Mouse (Mus musculus) midbrain, embryonic 14.5 days (tissue): ENCODE measurements at regions not wholly inside any gene's neighbourhood (a gene's known extent, or its start where the extent isn't known, plus 50 kb on each side); places are given as distances from the start of the nearest gene placed in this dataset.

Experiments used
- ATAC-seq: fragments of 200-750 bp; cut with Nextera tagmentation; 2 replicates; pipeline ENCODE4 v1.8.0; 2017; ENCODE audit warnings: moderate number of reproducible peaks, moderate library complexity; ENCODE audit not compliant: low FRiP score, low TSS enrichment
- DNase-seq: peaks from one replicate; pipeline ENCODE4 v3.0.0-alpha.2; 2015
- H3K27ac ChIP-seq: fragments of 300-500 bp; sonication (generic); replicated peaks from 2 replicates; pipeline ENCODE4 v1.5.1; 2014; ENCODE audit warnings: mild to moderate bottlenecking, low read depth, low read length, moderate library complexity
- H3K27me3 ChIP-seq: fragments of 300-500 bp; sonication (generic); 2 replicates; pipeline ENCODE4 v1.6.1; 2014; ENCODE audit warnings: low read length, control low read depth, mixed read lengths; ENCODE audit not compliant: control insufficient read depth, insufficient read depth
- H3K36me3 ChIP-seq: fragments of 300-500 bp; sonication (generic); 2 replicates; pipeline ENCODE4 v1.6.1; 2014; ENCODE audit warnings: low read length, control low read depth; ENCODE audit not compliant: control insufficient read depth, insufficient read depth
- H3K4me1 ChIP-seq: fragments of 300-500 bp; sonication (generic); 2 replicates; pipeline ENCODE4 v1.6.1; 2014; ENCODE audit warnings: mild to moderate bottlenecking, antibody characterized with exemption, low read length, control low read depth; ENCODE audit not compliant: control insufficient read depth, insufficient read depth
- H3K4me2 ChIP-seq: fragments of 300-500 bp; sonication (generic); 2 replicates; pipeline ENCODE4 v1.6.1; 2014; ENCODE audit warnings: mild to moderate bottlenecking, low read length, moderate library complexity
- H3K4me3 ChIP-seq: fragments of 300-500 bp; sonication (generic); replicated peaks from 2 replicates; pipeline ENCODE4 v1.5.1; 2014; ENCODE audit warnings: low read depth, low read length
- H3K9ac ChIP-seq: fragments of 300-500 bp; sonication (generic); replicated peaks from 2 replicates; pipeline ENCODE4 v1.6.1; 2014; ENCODE audit warnings: mild to moderate bottlenecking, low read length, moderate library complexity
- H3K9me3 ChIP-seq: fragments of 300-500 bp; sonication (generic); 2 replicates; pipeline ENCODE4 v1.6.1; 2016; ENCODE audit warnings: low read length, control low read depth, mixed read lengths; ENCODE audit not compliant: control insufficient read depth
- WGBS: fragments of 180-500 bp; shearing (Covaris S2); extraction: QIAGEN DNeasy Blood & Tissue Kit; methylation state at CpG from one replicate; pipeline ENCODE4 v1.1.7; 2014; 5-methylcytosine and 5-hydroxymethylcytosine counted together

- WGBS, result 96% methylated on average over 14 of the region's 14 CpGs
- Histone ChIP-seq H3K36me3 (no peaks in the 10 kb centered on the region), H3K4me3 (no peak overlapping the region), H3K27me3 (no peaks in the 10 kb centered on the region), H3K9ac (no peak overlapping the region), H3K4me1 (peaks cover 15% of the 10 kb centered on the region), H3K4me2 (no peak overlapping the region), H3K9me3 (no peaks in the 10 kb centered on the region), H3K27ac (no peak overlapping the region)
- ATAC-seq (no peak), DNase-seq (no peak)
Measured at GRCm38 (mm10) chr6:144940871-144941380, 135.1 kb downstream of the Bcat1 start.

DNA sequence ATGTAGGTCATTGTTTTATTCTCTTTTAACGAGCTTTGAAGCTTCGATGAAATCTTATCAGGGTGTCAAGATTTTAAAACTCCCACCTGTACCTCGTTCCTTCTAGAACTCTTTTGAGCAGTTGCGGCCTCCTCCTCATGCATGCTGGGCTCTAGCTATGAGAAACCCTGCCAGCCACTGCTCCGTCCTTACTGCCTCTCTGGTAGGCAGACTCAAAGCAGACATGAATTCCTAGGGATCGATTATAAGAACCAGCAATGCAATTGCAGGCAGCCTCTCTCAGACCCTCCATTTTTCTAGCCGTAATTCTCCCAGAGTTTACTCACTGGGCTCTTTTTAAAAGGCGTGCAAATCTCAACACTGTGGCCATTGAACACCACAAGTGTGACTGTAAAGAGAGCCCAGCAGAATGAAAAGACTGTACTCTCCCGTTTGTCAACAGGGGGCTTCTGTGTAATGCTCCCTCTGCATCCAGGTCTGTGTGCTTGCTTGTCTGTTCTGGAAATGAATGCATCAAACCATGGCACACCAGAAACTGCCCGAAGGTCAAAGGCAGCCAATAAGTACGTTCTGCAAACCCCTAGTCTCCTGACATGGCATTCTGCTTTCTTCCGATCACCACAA, 137.3 kb downstream of the Bcat1 start:
- Histone ChIP-seq H3K27me3 (no peaks in the 10 kb centered on the region), H3K27ac (no peak overlapping the region), H3K4me1 (no peaks in the 10 kb centered on the region), H3K4me3 (no peak overlapping the region), H3K9ac (no peak overlapping the region), H3K36me3 (no peaks in the 10 kb centered on the region), H3K9me3 (no peaks in the 10 kb centered on the region), H3K4me2 (no peak overlapping the region)
- WGBS, result 68% methylated on average over 12 of the region's 12 CpGs
- DNase-seq (peak; percentile 23), ATAC-seq (no peak)

GRCm38 (mm10) chr6:144937211-144937610, 138.8 kb downstream of the Bcat1 start:
- no peaks in the 10 kb centered on the region for H3K36me3 ChIP-seq
- H3K4me2 ChIP-seq, result no peak overlapping the region
- H3K9me3 ChIP-seq, result no peaks in the 10 kb centered on the region
- H3K4me3 ChIP-seq, result no peak overlapping the region
- H3K27me3 ChIP-seq, result no peaks in the 10 kb centered on the region
- WGBS, result 50% methylated on average over 7 of the region's 7 CpGs
- DNase-seq (no peak), ATAC-seq (no peak)
- H3K27ac ChIP-seq, result no peak overlapping the region
- no peaks in the 10 kb centered on the region for H3K4me1 ChIP-seq
- H3K9ac ChIP-seq, result no peak overlapping the region

DNA sequence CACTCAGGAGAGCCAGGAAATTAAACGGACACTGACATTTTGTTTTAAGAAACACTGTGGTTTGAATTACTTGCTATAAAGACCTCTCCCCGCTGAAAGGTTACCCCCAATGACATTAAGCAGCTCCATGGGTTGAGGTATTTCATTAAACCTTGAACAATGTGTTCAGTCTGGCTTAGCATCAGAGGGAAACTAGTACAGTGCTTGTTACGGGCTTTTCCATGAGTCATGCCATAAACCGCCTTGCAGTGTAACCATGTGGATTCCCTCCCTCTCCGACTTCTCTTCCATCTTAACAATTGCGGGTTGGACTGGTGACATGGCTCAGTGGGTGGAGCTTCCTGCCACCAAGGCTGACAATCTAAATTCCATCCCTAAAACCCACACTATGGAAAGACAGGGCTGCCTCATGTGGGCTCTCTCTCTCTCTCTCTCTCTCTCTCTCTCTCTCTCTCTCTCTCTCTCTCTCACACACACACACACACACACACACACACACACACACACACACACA, 142.2 kb downstream of the Bcat1 start:
- WGBS, result 79% methylated on average over 6 of the region's 6 CpGs
- DNase-seq, result no peak

DNA sequence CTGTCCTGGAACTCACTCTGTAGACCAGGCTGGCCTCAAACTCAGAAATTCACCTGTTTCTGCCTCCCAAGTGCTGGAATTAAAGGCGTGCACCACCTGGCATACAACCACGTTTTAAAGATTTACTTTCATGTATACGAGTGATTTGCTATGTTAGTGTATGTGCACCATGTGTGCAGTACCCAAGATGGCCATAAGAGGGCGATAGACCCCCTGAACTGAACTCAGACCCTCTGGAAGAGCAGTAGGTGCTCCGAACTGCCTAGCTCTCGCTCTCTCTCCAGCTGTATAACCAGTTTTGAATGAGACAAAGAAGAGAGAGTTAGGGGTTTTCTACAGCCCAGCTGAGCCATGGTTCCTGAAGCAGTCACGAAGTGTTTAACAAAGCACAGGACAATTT, 143.6 kb downstream of the Bcat1 start:
- no peak overlapping the region for H3K4me2 ChIP-seq
- H3K9ac ChIP-seq, result no peak overlapping the region
- ATAC-seq, result no peak
- H3K36me3 ChIP-seq, result no peaks in the 10 kb centered on the region
- no peaks in the 10 kb centered on the region for H3K27me3 ChIP-seq
- no peaks in the 10 kb centered on the region; the same call in 1 of the 2 replicates for H3K4me1 ChIP-seq
- WGBS, result 86% methylated on average over 7 of the region's 7 CpGs
- H3K9me3 ChIP-seq, result no peaks in the 10 kb centered on the region
- DNase-seq, result no peak
- H3K4me3 ChIP-seq, result no peak overlapping the region
- no peak overlapping the region for H3K27ac ChIP-seq

More for the DNA sequence above, 142.2 kb downstream of the Bcat1 start:
- Histone ChIP-seq H3K27ac (no peak overlapping the region), H3K4me3 (no peak overlapping the region), H3K4me2 (no peak overlapping the region), H3K9ac (no peak overlapping the region), H3K9me3 (no peaks in the 10 kb centered on the region), H3K4me1 (no peaks in the 10 kb centered on the region; the same call in 1 of the 2 replicates), H3K36me3 (no peaks in the 10 kb centered on the region), H3K27me3 (no peaks in the 10 kb centered on the region)
- no peak for ATAC-seq

DNA sequence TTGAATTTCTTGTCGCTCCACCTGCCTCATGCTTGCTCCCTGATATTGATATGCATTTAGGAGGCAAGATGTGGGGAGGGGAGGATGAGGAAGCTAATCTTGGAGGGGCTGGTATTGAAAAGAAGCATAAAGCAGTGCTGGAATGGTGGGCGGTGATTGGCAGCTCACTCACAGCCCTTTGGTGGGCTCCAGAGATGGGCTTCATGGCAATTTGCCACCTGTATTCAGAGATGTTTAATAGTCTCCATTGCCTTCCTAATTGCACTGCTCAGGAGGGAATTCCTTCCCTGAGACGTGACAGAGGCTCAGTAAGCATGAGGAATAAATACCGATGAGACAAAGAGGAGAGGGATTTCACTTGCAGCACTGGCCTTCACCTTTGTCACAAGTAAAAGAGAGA, 146.0 kb downstream of the Bcat1 start:
- ATAC-seq (no peak), DNase-seq (peak; percentile 61)
- no peak overlapping the region for H3K4me2 ChIP-seq
- no peaks in the 10 kb centered on the region for H3K9me3 ChIP-seq
- no peak overlapping the region for H3K4me3 ChIP-seq
- H3K27me3 ChIP-seq, result no peaks in the 10 kb centered on the region
- no peak overlapping the region for H3K27ac ChIP-seq
- 44% methylated on average over 4 of the region's 4 CpGs for WGBS
- H3K9ac ChIP-seq, result no peak overlapping the region
- H3K36me3 ChIP-seq, result no peaks in the 10 kb centered on the region
- H3K4me1 ChIP-seq, result no peaks in the 10 kb centered on the region; the same call in 1 of the 2 replicates

GRCm38 (mm10) chr6:144929262-144929855, 146.6 kb downstream of the Bcat1 start:
- Histone ChIP-seq H3K4me3 (no peak overlapping the region), H3K4me2 (no peak overlapping the region), H3K4me1 (no peaks in the 10 kb centered on the region; the same call in 1 of the 2 replicates), H3K27me3 (no peaks in the 10 kb centered on the region), H3K36me3 (no peaks in the 10 kb centered on the region), H3K9me3 (no peaks in the 10 kb centered on the region), H3K27ac (no peak overlapping the region), H3K9ac (no peak overlapping the region)
- 91% methylated on average over 5 of the region's 5 CpGs for WGBS
- DNase-seq (no peak), ATAC-seq (no peak)

- Histone ChIP-seq H3K4me3 (no peak overlapping the region), H3K27me3 (no peaks in the 10 kb centered on the region), H3K4me2 (no peak overlapping the region), H3K9me3 (no peaks in the 10 kb centered on the region), H3K27ac (no peak overlapping the region), H3K36me3 (no peaks in the 10 kb centered on the region), H3K4me1 (no peaks in the 10 kb centered on the region; the same call in 1 of the 2 replicates), H3K9ac (no peak overlapping the region)
- no peak for DNase-seq
- ATAC-seq, result no peak
- WGBS, result 83% methylated on average over 6 of the region's 6 CpGs
Measured at GRCm38 (mm10) chr6:144927599-144927998, 145.8 kb upstream of the Sox5 start.

GRCm38 (mm10) chr6:144922762-144923161, 141.0 kb upstream of the Sox5 start:
- DNase-seq (no peak), ATAC-seq (no peak)
- Histone ChIP-seq H3K4me3 (no peak overlapping the region), H3K4me2 (no peak overlapping the region), H3K9me3 (no peaks in the 10 kb centered on the region), H3K4me1 (no peaks in the 10 kb centered on the region), H3K9ac (no peak overlapping the region), H3K27me3 (no peaks in the 10 kb centered on the region), H3K36me3 (no peaks in the 10 kb centered on the region), H3K27ac (no peak overlapping the region)
- WGBS, result 90% methylated on average over 3 of the region's 3 CpGs
